In the genomic region with DNA sequence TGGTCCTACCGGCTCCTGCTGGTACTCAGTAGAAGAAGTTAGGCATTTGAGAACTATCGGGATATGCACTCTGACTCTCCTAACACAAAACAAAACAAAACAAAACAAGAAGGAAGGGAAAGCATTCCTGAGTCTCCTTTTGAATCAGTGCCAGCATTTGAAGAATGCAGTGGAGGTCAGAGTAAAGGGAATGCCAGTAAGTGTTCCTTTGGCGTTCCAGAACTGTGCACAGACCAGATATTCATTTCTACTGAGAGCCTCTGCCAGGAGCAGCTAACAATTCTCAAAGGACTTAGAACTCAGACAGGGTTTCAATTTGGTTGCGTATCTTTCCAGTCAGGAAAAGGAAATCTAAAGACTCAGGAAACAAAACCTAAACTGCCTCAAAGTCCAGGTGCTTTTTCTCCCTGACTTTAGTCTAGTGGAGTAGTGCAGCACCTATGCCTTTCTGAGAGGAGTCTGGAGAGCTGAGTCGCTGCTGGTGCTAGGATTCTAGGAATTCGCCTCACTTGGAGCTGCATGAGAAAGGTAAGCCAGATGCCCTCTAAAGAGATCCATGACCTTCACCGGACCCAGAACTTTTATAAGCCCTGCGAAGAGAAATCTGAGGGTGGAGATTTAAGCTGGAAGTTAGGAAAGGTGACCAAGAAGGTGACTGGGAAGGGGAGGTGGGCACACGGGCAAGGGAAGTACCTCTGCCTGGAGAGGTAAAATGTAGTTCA, we compare ENCODE assay signal across 8 mouse cellular contexts. TPM values are rescaled to one million over a fixed set of nuclear protein-coding genes. Genes with fewer than 3 reads are reported as not detected.
A peak's percentile ranks its signal among the peaks of the same experiment; 100 is the strongest.
DNase-seq lines count a peak whose midpoint lies in the region; ATAC-seq and TF ChIP-seq lines count a peak whose summit lies in the region.

Gene Plscr2, plus strand, starts transcription at position 117 of the 722 bp plus-strand sequence.

- no peak for TF ChIP-seq POLR2A in brain, embryonic 14.5 days (IDR thresholded peaks at IDR 0.05; ENCODE audit: borderline replicate concordance, extremely low read depth, insufficient read depth, insufficient read length, poor library complexity, severe bottlenecking)

- no peak for ATAC-seq in intestine, embryonic 16.5 days
- no peak for ATAC-seq in forebrain, embryonic 11.5 days (replicated peaks; ENCODE audit: low FRiP score)

- no peaks in the 10 kb centered on the region for H3K36me3 ChIP-seq in intestine, embryonic 16.5 days (ENCODE audit: control insufficient read depth, insufficient read depth, low read length)
- no peaks in the 10 kb centered on the region for H3K36me3 ChIP-seq in forebrain, embryonic 11.5 days (ENCODE audit: control insufficient read depth, insufficient read depth, low read length)

- H3K27me3 ChIP-seq in intestine, embryonic 16.5 days (replicated peaks; ENCODE audit: control insufficient read depth, insufficient read depth, low read length) = no peaks in the 10 kb centered on the region
- H3K27me3 ChIP-seq in forebrain, embryonic 11.5 days (ENCODE audit: control insufficient read depth, insufficient read depth, low read length) = no peaks in the 10 kb centered on the region

- TF ChIP-seq CTCF in gastrocnemius, adult 2 months (IDR thresholded peaks at IDR 0.05) = no peak
- no peak for TF ChIP-seq CTCF in brain, embryonic 14.5 days (IDR thresholded peaks at IDR 0.05; ENCODE audit: borderline replicate concordance, extremely low read depth, insufficient read depth, insufficient read length)

- no peaks in the 10 kb centered on the region for H3K9me3 ChIP-seq in intestine, embryonic 16.5 days (ENCODE audit: control insufficient read depth, low read length)
- H3K9me3 ChIP-seq in forebrain, embryonic 11.5 days (ENCODE audit: control insufficient read depth, low read length) = no peaks in the 10 kb centered on the region

- peak within 1 kb of the TSS; percentile 78 for H3K27ac ChIP-seq in gastrocnemius, adult 2 months
- 0 out of 2 replicates have a peak within 1 kb of the TSS, but pooled peaks have one; percentile 36 for H3K27ac ChIP-seq in intestine, embryonic 16.5 days (ENCODE audit: low read length)
- no peak within 1 kb of the TSS for H3K27ac ChIP-seq in forebrain, embryonic 11.5 days (ENCODE audit: low read depth, low read length)

- no peak within 1 kb of the TSS for H3K4me2 ChIP-seq in intestine, embryonic 16.5 days (ENCODE audit: low read depth, low read length)
- no peak within 1 kb of the TSS for H3K4me2 ChIP-seq in forebrain, embryonic 11.5 days (ENCODE audit: low read depth, low read length, severe bottlenecking)

- 64% methylated on average over 9 of the region's 9 CpGs for WGBS in intestine, embryonic 16.5 days
- 79% methylated on average over 9 of the region's 9 CpGs for WGBS in forebrain, embryonic 11.5 days

- intact Hi-C loops in gastrocnemius, adult 2 months (cut with DNase I) = no loop called here
- intact Hi-C loops in gastrocnemius, postnatal 36 days (cut with DNase I) = no loop called here

- H3K9ac ChIP-seq in intestine, embryonic 16.5 days (ENCODE audit: low read depth, low read length) = no peak within 1 kb of the TSS
- H3K9ac ChIP-seq in forebrain, embryonic 11.5 days (ENCODE audit: low read length) = no peak within 1 kb of the TSS

- H3K4me1 ChIP-seq in intestine, embryonic 16.5 days (ENCODE audit: control insufficient read depth, insufficient read depth, low read length) = peaks cover 16% of the 10 kb centered on the region; the same call in 1 of the 2 replicates
- no peaks in the 10 kb centered on the region for H3K4me1 ChIP-seq in forebrain, embryonic 11.5 days (replicated peaks; ENCODE audit: control insufficient read depth, insufficient read depth, low read length)

- peak; percentile 19 for DNase-seq in gastrocnemius, adult 2 months
- DNase-seq in gastrocnemius, postnatal 36 days = no peak
- DNase-seq in brain, embryonic 14.5 days (ENCODE audit: low read depth) = peak; percentile 17
- peak; percentile 59 for DNase-seq in lung, postnatal 10 days
- DNase-seq in retina, postnatal 1 day = no peak
- DNase-seq in forebrain, embryonic 11.5 days (ENCODE audit: low spot score) = no peak
- DNase-seq in ovary, postnatal 36 days (ENCODE audit: low spot score) = no peak

- peak within 1 kb of the TSS; percentile 65 for H3K4me3 ChIP-seq in gastrocnemius, adult 2 months
- H3K4me3 ChIP-seq in intestine, embryonic 16.5 days (ENCODE audit: low read length) = no peak within 1 kb of the TSS
- H3K4me3 ChIP-seq in forebrain, embryonic 11.5 days (ENCODE audit: low read depth, low read length) = no peak within 1 kb of the TSS

RNA-seq across cellular contexts. Expression of gene Plscr2, which starts in this region (rescaled TPM):
- 1 to 10 TPM in 1 of 2 experiments, under 1 TPM in 1; 0.84 to 2.1 TPM for total RNA-seq in gastrocnemius, adult 2 months (2021)
- total RNA-seq in gastrocnemius, postnatal 36 days (2021) = 1 to 10 TPM; 1.3 to 1.4 TPM
- 0.29 and 0.46 TPM in 2 replicates for polyA plus RNA-seq in brain, embryonic 14.5 days (2012; rRNA removed)
- polyA plus RNA-seq in intestine, embryonic 16.5 days (2015; fragmentation: Nextera tagmentation; extraction: Ambion mirVana) = 0.81 and 0.99 TPM in 2 replicates
- polyA plus RNA-seq in forebrain, embryonic 11.5 days (2014; fragmentation: Nextera tagmentation; extraction: Ambion mirVana) = 0.69 and 1.3 TPM in 2 replicates

Comparison
In these comparisons a context has a peak if more than half of its experiments do, and no peak if none do; other contexts are left out.
1. DNase-seq: peak in gastrocnemius, adult 2 months (single experiment) and lung, postnatal 10 days (single experiment); none in gastrocnemius, postnatal 36 days (0 of 2), retina, postnatal 1 day (single experiment), forebrain, embryonic 11.5 days (single experiment) and ovary, postnatal 36 days (single experiment).
2. Peak in DNase-seq in brain, embryonic 14.5 days; RNA of the gene not detected or under 1 TPM.